Mouse (Mus musculus): ENCODE data around the gene Gm27021. TPM values are rescaled to one million over a fixed set of nuclear protein-coding genes. Genes with fewer than 3 reads are reported as not detected.

Gm27021 gene
- total RNA-seq, 1 experiment from 2014 or later = not detected

GRCm38 (mm10) chr8:120641245-120641644 is 26.6 kb downstream of the Gm27021 start:
- no peak for DNase-seq

GRCm38 (mm10) chr8:120634329-120634839 is 33.5 kb downstream of the Gm27021 start:
- DNase-seq = peak; percentile 87

GRCm38 (mm10) chr8:120633665-120634271 is 34.1 kb downstream of the Gm27021 start:
- peak; percentile 67 for DNase-seq

- DNase-seq = peak; percentile 66
Observed at GRCm38 (mm10) chr8:120632969-120633664, 34.8 kb downstream of the Gm27021 start.

GRCm38 (mm10) chr8:120631441-120632375 is 36.2 kb downstream of the Gm27021 start:
- no peak for DNase-seq

GRCm38 (mm10) chr8:120630848-120631247 is 37.0 kb downstream of the Gm27021 start:
- no peak for DNase-seq

GRCm38 (mm10) chr8:120630031-120630430 is 37.8 kb downstream of the Gm27021 start:
- no peak for DNase-seq

GRCm38 (mm10) chr8:120627298-120627697 is 40.6 kb downstream of the Gm27021 start:
- no peak for DNase-seq

GRCm38 (mm10) chr8:120626461-120626860 is 41.4 kb downstream of the Gm27021 start:
- no peak for DNase-seq

- DNase-seq = no peak
Observed at GRCm38 (mm10) chr8:120623608-120624007, 44.3 kb downstream of the Gm27021 start.

GRCm38 (mm10) chr8:120622161-120622560 is 45.7 kb downstream of the Gm27021 start:
- DNase-seq = no peak

- no peak for DNase-seq
Observed at GRCm38 (mm10) chr8:120620441-120620840, 47.4 kb downstream of the Gm27021 start.

GRCm38 (mm10) chr8:120619235-120620180 is 48.4 kb downstream of the Gm27021 start:
- DNase-seq = peak; percentile 52

GRCm38 (mm10) chr8:120618110-120618509 is 49.8 kb downstream of the Gm27021 start:
- DNase-seq = peak; percentile 83

GRCm38 (mm10) chr8:120616663-120617626 is 50.9 kb downstream of the Gm27021 start:
- no peak for DNase-seq

- DNase-seq = no peak
Observed at GRCm38 (mm10) chr8:120614491-120614890, 53.4 kb downstream of the Gm27021 start.

- DNase-seq = no peak
Observed at GRCm38 (mm10) chr8:120610824-120611223, 57.1 kb downstream of the Gm27021 start.

GRCm38 (mm10) chr8:120607885-120608284 is 60.0 kb downstream of the Gm27021 start:
- peak; percentile 82 for DNase-seq

- DNase-seq = no peak
Observed at GRCm38 (mm10) chr8:120607460-120607859, 60.4 kb downstream of the Gm27021 start.

- no peak for DNase-seq
Observed at GRCm38 (mm10) chr8:120602672-120603071, 65.2 kb downstream of the Gm27021 start.
